In genomic region chr12:79750253-79751125, GRCm38 (mm10) we compare ENCODE assay signal across 8 mouse cellular contexts.
A peak's percentile ranks its signal among the peaks of the same experiment; 100 is the strongest.
DNase-seq lines count a peak whose midpoint lies in the region; ATAC-seq lines count a peak whose summit lies in the region.

No protein-coding gene starts in this region.

- ATAC-seq in common myeloid progenitor, adult 5-6 weeks (replicated peaks; ENCODE audit: low read depth, poor library complexity, severe bottlenecking), result peak; percentile 48

- peak; percentile 43 for DNase-seq in adrenal gland, postnatal 10 days
- DNase-seq in adrenal gland, adult 18-20 months (ENCODE audit: low spot score in 2 of 2), result no peak
- peak; percentile 77 to 84 for DNase-seq in heart, adult 9 months (ENCODE audit: low spot score in 2 of 2)
- peak; percentile 28 for DNase-seq in large intestine, adult 2 months (ENCODE audit: low read depth, low spot score)
- DNase-seq in mesoderm, embryonic 11.5 days (ENCODE audit: low read depth, low spot score), result peak; percentile 56
- DNase-seq in yolk sac, embryonic 10.5 days (ENCODE audit: low spot score), result peak; percentile 71
- DNase-seq in cerebellum, postnatal 10 days, result no peak

- WGBS in large intestine, adult 2 months, result 46% methylated on average over 10 of the region's 10 CpGs

Comparison
In these comparisons a context has a peak if more than half of its experiments do, and no peak if none do; other contexts are left out.
1. DNase-seq: peak in adrenal gland, postnatal 10 days (single experiment), heart, adult 9 months (2 of 2), large intestine, adult 2 months (single experiment), mesoderm, embryonic 11.5 days (single experiment) and yolk sac, embryonic 10.5 days (single experiment); none in adrenal gland, adult 18-20 months (0 of 2) and cerebellum, postnatal 10 days (0 of 2).